Mouse (Mus musculus): ENCODE data around the gene 9130019O22Rik. TPM values are rescaled to one million over a fixed set of nuclear protein-coding genes. Genes with fewer than 3 reads are reported as not detected.
"Not testable (repeated sequence)": the region's sequence is repeated elsewhere in the genome, so short reads cannot be mapped to it uniquely, and the experiment has no call there.

Gene 9130019O22Rik
- total and polyA plus RNA-seq, 2 experiments from 2014 or later: 1.3 to 4.6 TPM

DNA sequence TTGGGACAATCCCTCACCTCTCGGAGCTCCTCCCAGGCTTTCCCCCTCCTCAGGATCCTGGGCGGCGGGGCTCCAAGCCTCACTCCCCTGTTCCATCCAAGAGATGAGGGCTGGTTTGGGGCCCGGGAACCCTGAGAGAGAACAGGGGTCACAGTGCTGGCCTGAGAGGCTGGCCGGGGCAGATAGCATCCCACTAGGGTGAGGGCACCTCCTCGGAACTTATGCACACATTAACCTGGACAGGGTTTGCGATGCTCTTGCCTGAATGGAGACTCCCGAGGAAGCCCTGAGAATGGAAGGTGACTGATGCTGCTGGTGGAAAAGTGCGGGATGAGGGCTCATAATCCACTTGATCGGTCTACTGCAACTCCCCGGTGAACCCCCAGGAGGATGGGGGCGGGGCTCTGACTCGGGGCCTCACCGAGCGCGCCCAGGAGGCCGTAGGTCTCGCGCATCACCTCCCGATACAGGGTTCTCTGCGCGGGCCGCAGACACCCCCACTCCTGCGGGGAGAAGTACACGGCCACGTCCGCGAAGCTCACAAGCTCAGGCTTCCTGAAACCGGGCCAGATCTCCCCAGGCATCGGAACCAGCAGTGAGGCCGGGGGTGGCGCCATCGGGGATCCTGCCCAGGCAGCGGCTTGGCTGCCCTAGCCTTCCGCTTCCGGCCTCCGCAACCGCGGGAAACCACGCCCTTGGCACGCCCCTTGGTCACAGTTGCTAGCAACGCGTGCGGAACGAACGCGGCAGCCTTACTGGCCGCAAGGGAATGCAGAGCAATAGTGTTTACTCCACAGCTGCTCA, 34.6 kb upstream of the 9130019O22Rik start, which contains the start of gene Zfp688:
Zfp688 (minus strand) TSS at position 681 of the 804 bp plus-strand sequence.
- peak within 1 kb of the TSS; percentile 94 for H3K4me2 ChIP-seq (ENCODE audit: low read depth)
- peaks cover 9% of the 10 kb centered on the region for H3K4me1 ChIP-seq (ENCODE audit: insufficient read depth)
- peak; percentile 50 for TF ChIP-seq CTCF (IDR thresholded peaks at IDR 0.05; ENCODE audit: low read depth)
- 0 out of 2 replicates have a peak, but pooled peaks cover 7% of the 10 kb centered on the region for H3K27me3 ChIP-seq (ENCODE audit: insufficient read depth, low read length)
- peak within 1 kb of the TSS; percentile 35 for H3K27ac ChIP-seq (ENCODE audit: low read depth, low read length)
- peak within 1 kb of the TSS; percentile 50 for H3K4me3 ChIP-seq (ENCODE audit: low read depth, low read length)
- DNase-seq (peak; percentile 93), ATAC-seq (peak; percentile 99)
- whole genome bisulfite sequencing: under 1% methylated on average over 48 of the region's 48 CpGs
- no peaks in the 10 kb centered on the region for H3K9me3 ChIP-seq (ENCODE audit: low read length)
- peaks cover 7% of the 10 kb centered on the region; the same call in 1 of the 2 replicates for H3K36me3 ChIP-seq (ENCODE audit: insufficient read depth)
- peak within 1 kb of the TSS; percentile 71 for H3K9ac ChIP-seq

DNA sequence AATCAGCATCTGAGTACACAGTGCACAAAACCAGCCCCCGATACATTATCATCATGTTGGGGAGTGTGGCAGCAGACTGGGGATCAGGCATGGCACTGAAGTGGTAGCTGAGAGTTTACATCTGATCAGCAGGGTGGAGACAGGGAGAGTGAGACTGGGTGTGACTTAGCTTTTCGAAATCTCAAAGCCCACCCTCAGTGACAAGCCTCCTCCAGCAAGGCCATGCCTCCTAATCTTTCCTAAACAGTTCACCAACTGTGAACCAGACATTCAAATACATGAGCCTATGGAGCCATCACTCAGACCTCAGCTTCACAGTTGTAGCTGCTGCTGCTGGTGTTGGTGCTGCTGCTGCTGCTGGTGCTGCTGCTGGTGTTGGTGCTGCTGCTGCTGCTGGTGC, 24.5 kb upstream of the 9130019O22Rik start:
- no peak overlapping the region for H3K9ac ChIP-seq
- no peak overlapping the region for H3K4me2 ChIP-seq (ENCODE audit: low read depth)
- no peak overlapping the region for H3K27ac ChIP-seq (ENCODE audit: low read depth, low read length)
- WGBS: 72% methylated on average over 2 of the region's 2 CpGs
- no peak for TF ChIP-seq CTCF (IDR thresholded peaks at IDR 0.05; ENCODE audit: low read depth)
- DNase-seq: no peak
- H3K4me1 ChIP-seq (ENCODE audit: insufficient read depth): peaks cover 4% of the 10 kb centered on the region; the same call in 1 of the 2 replicates
- ATAC-seq: no peak
- no peaks in the 10 kb centered on the region for H3K9me3 ChIP-seq (ENCODE audit: low read length)
- no peaks in the 10 kb centered on the region; the same call in 1 of the 2 replicates for H3K27me3 ChIP-seq (ENCODE audit: insufficient read depth, low read length)
- peaks cover 3% of the 10 kb centered on the region; the same call in 1 of the 2 replicates for H3K36me3 ChIP-seq (ENCODE audit: insufficient read depth)
- no peak overlapping the region for H3K4me3 ChIP-seq (ENCODE audit: low read depth, low read length)

DNA sequence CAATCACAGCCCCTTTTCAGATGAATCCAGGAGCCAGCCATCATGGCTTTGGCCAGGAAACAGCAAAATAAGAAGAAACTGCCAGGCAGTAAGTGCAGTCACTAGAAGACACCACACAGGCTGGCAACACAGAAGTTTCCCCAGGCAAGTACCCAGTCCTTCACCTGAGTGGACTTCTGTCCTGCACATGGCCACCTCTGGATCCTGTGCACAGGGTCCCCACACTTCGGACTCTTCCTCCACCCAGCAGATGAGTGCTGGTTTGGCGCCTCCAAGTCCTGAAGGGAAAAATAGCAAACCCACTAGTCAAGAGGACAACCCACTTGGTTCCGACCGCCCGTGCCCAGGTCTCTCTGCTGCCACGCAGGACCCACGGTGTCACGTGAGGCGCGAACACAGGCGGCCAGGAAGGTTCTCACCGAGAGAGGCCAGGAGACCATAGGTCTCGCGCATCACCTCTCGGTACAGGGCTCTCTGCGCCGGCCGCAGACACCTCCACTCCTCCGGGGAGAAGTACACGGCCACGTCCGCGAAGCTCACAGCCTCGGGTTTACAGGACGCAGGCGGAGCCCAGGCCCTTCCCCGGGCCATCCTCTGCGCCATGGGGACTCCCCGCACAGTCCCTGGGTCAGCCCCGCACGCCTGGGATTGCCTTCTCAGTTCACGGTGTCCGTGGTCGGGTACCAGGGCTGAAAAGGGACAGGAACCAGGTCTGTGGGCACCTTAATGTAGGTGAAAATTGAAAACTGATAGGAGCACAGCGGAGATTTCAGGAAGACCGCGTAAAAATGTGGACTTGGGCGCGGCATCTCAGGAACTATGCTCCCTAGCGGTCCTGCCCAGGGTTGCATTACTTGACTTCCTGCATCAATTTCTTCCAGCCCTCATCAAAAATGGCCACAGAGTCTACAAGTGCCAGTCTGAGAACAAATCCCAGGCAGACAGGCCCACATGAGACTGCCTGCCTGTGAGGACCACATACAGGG, 19.3 kb upstream of the 9130019O22Rik start, which contains the start of gene Zfp764:
Zfp764 (minus strand) TSS at position 821 of the 986 bp plus-strand sequence.
- H3K27me3 ChIP-seq (ENCODE audit: insufficient read depth, low read length); H3K9me3 ChIP-seq (ENCODE audit: low read length); H3K36me3 ChIP-seq (ENCODE audit: insufficient read depth); H3K4me1 ChIP-seq (ENCODE audit: insufficient read depth): not testable (repeated sequence)
- Histone ChIP-seq H3K27ac (ENCODE audit: low read depth, low read length) (peak within 1 kb of the TSS; percentile 64), H3K4me3 (ENCODE audit: low read depth, low read length) (peak within 1 kb of the TSS; percentile 44), H3K4me2 (ENCODE audit: low read depth) (peak within 1 kb of the TSS; percentile 96), H3K9ac (peak within 1 kb of the TSS; percentile 79)
- peak; percentile 86 for TF ChIP-seq CTCF (IDR thresholded peaks at IDR 0.05; ENCODE audit: low read depth)
- peak; percentile 96 for ATAC-seq
- peak; percentile 90 for DNase-seq
- 4% methylated on average over 40 of the region's 40 CpGs for WGBS

DNA sequence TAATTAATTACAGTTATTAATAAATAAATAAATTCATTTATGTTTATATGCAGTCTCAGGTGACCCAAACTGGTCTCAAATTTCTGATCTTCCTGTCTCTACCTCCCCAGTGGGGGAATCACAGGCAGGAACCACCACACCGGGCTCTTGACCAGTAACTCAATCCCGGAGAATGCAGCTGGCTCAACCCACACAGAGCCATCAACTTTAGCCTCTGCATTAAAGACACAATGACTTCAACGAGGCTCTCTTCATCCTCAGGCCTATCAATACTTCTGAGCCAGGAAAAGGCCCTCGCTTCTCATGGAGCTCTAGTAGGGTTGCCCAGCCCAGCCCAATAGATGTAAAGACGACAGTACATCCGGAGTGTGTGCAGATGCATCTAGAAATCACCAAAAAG, 17.1 kb upstream of the 9130019O22Rik start:
- not testable (repeated sequence) for H3K27ac ChIP-seq (ENCODE audit: low read depth, low read length); H3K9ac ChIP-seq; H3K27me3 ChIP-seq (ENCODE audit: insufficient read depth, low read length); H3K36me3 ChIP-seq (ENCODE audit: insufficient read depth); H3K4me3 ChIP-seq (ENCODE audit: low read depth, low read length); H3K4me1 ChIP-seq (ENCODE audit: insufficient read depth); DNase-seq; H3K9me3 ChIP-seq (ENCODE audit: low read length); ATAC-seq; H3K4me2 ChIP-seq (ENCODE audit: low read depth)
- WGBS: 95% methylated on average over 6 of the region's 6 CpGs

DNA sequence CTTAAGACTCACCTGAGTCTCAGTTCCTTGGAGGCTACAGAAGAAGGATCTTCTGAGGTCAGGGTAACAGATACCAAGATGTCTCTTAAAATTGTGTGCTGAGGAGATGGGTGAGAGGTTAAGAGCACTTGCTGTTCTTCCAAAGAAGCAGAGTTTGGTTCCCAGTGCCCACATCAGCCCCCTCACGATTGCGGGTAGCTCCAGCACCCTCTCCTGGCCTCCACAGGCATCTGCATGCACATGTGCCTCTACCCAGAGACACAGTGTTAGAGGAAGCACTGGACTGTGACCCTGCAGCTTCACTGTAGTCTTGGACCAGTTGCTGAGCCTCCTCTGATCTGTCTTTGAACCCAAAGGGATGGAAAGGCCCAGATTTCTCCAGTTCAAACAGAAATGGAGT, 16.0 kb upstream of the 9130019O22Rik start:
- Histone ChIP-seq H3K4me3 (ENCODE audit: low read depth, low read length) (no peak overlapping the region), H3K27ac (ENCODE audit: low read depth, low read length) (no peak overlapping the region), H3K36me3 (ENCODE audit: insufficient read depth) (no peaks in the 10 kb centered on the region), H3K9ac (no peak overlapping the region), H3K9me3 (ENCODE audit: low read length) (no peaks in the 10 kb centered on the region), H3K27me3 (ENCODE audit: insufficient read depth, low read length) (no peaks in the 10 kb centered on the region), H3K4me2 (ENCODE audit: low read depth) (no peak overlapping the region), H3K4me1 (ENCODE audit: insufficient read depth) (peaks cover 6% of the 10 kb centered on the region; the same call in 1 of the 2 replicates)
- WGBS: 52% methylated on average over 2 of the region's 2 CpGs
- no peak for TF ChIP-seq CTCF (IDR thresholded peaks at IDR 0.05; ENCODE audit: low read depth)
- DNase-seq (no peak), ATAC-seq (no peak)

DNA sequence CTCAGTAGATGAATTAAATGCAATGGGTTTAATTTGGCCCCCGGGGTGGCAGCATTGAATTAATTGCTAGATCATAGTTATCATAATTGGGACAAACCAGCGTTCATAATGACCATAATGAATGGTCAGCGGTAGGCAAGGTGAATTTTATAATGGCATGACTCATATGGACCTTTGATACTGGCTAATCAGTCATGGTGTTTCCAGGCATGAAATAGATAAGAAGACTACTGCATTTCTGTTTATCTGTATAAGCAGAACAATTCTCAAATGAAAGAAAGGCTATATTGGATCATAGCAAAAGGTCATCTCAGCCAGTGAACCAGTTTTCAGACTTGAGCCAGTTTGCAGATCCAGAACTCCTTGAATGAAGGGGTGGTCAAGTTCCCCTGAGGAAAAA, 13.4 kb upstream of the 9130019O22Rik start:
- Histone ChIP-seq H3K36me3 (ENCODE audit: insufficient read depth) (no peaks in the 10 kb centered on the region), H3K4me3 (ENCODE audit: low read depth, low read length) (no peak overlapping the region), H3K9ac (no peak overlapping the region), H3K4me2 (ENCODE audit: low read depth) (no peak overlapping the region), H3K4me1 (ENCODE audit: insufficient read depth) (no peaks in the 10 kb centered on the region), H3K27ac (ENCODE audit: low read depth, low read length) (no peak overlapping the region), H3K9me3 (ENCODE audit: low read length) (no peaks in the 10 kb centered on the region), H3K27me3 (ENCODE audit: insufficient read depth, low read length) (no peaks in the 10 kb centered on the region)
- no peak for TF ChIP-seq CTCF (IDR thresholded peaks at IDR 0.05; ENCODE audit: low read depth)
- ATAC-seq (no peak), DNase-seq (no peak)
- WGBS: 69% methylated on average over 3 of the region's 3 CpGs

Measured in forebrain, postnatal 0 days (tissue).